8 mouse cellular contexts compared by ENCODE assay signal in the genomic region with DNA sequence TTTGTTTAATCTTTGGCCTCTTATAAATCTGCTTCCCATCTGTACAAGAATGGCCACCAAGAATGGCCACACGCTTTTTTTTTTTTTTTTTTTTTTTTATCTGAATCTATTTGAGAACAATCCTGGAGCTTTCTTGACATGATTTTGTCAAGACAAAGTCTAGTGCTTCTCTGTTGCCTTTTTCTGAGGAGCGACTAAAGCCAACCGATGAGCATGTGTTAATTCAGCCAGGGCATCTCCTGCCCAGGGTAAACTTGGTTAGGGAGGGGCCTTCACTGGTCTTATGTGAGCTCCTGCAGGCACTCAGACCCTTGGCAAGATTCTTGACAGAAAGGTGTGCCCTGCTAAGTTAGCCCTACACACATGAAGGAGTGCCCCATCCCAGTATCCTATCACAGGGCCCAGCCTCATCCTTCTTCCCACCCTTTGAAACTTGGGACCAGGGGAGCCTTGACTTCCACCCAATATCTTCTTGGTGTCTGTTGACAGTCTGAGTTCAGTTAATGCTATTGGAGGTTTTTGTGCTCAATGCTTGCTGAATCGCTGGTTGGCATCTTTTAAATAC. TPM values are rescaled to one million over a fixed set of nuclear protein-coding genes. Genes with fewer than 3 reads are reported as not detected.
A peak's percentile ranks its signal among the peaks of the same experiment; 100 is the strongest.
DNase-seq lines count a peak whose midpoint lies in the region; ATAC-seq and TF ChIP-seq lines count a peak whose summit lies in the region.

No protein-coding gene starts in this region.

- H3K36me3 ChIP-seq in forebrain, embryonic 12.5 days (replicated peaks): no peaks in the 10 kb centered on the region
- H3K36me3 ChIP-seq in limb, embryonic 14.5 days (ENCODE audit: control insufficient read depth, insufficient read depth, low read length): no peaks in the 10 kb centered on the region
- H3K36me3 ChIP-seq in small intestine, adult 2 months (ENCODE audit: control insufficient read depth, insufficient read depth, low read length): no peaks in the 10 kb centered on the region

- DNase-seq in lung, adult 2 months: no peak
- DNase-seq in lung, adult 18-20 months: no peak
- no peak for DNase-seq in limb, embryonic 14.5 days (ENCODE audit: low spot score)
- no peak for DNase-seq in frontal cortex, postnatal 10 days (ENCODE audit: low spot score in 2 of 2)
- no peak for DNase-seq in thymus, postnatal 4 days

- peaks cover 10% of the 10 kb centered on the region for H3K4me1 ChIP-seq in lung, adult 2 months (ENCODE audit: control insufficient read depth, insufficient read depth, low read length)
- peaks cover 16% of the 10 kb centered on the region for H3K4me1 ChIP-seq in forebrain, embryonic 12.5 days
- H3K4me1 ChIP-seq in limb, embryonic 14.5 days (ENCODE audit: control insufficient read depth, insufficient read depth, low read length): peaks cover 11% of the 10 kb centered on the region; the same call in 1 of the 2 replicates
- no peaks in the 10 kb centered on the region for H3K4me1 ChIP-seq in small intestine, adult 2 months (ENCODE audit: control insufficient read depth, insufficient read depth, insufficient read length, low read length)

- peak overlapping the region; percentile 96 for H3K4me3 ChIP-seq in lung, adult 2 months (replicated peaks; ENCODE audit: extremely low read depth, low read depth, low read length)
- H3K4me3 ChIP-seq in forebrain, embryonic 12.5 days (replicated peaks): peak overlapping the region; percentile 84
- H3K4me3 ChIP-seq in limb, embryonic 14.5 days (replicated peaks; ENCODE audit: low read length): peak overlapping the region; percentile 88
- H3K4me3 ChIP-seq in small intestine, adult 2 months (ENCODE audit: low read depth, low read length): peak overlapping the region; percentile 31

- no peak for ATAC-seq in forebrain, embryonic 12.5 days (ENCODE audit: low FRiP score)
- ATAC-seq in limb, embryonic 14.5 days (ENCODE audit: low FRiP score, low read depth): no peak
- ATAC-seq in megakaryocyte progenitor cell, adult 5-6 weeks (replicated peaks; ENCODE audit: poor library complexity): no peak

- TF ChIP-seq POLR2A in lung, adult 2 months (IDR thresholded peaks at IDR 0.05; ENCODE audit: borderline replicate concordance, extremely low read depth, low read depth, low read length): no peak
- no peak for TF ChIP-seq POLR2A in limb, embryonic 14.5 days (IDR thresholded peaks at IDR 0.05; ENCODE audit: borderline replicate concordance, extremely low read depth, insufficient read depth, insufficient read length)
- no peak for TF ChIP-seq POLR2A in small intestine, adult 2 months (IDR thresholded peaks at IDR 0.05; ENCODE audit: low read depth, low read length)

- H3K9ac ChIP-seq in forebrain, embryonic 12.5 days: peak overlapping the region; percentile 89
- peak overlapping the region; percentile 95 for H3K9ac ChIP-seq in limb, embryonic 14.5 days (ENCODE audit: low read depth, low read length, severe bottlenecking)

- H3K4me2 ChIP-seq in forebrain, embryonic 12.5 days: peak overlapping the region; percentile 62
- H3K4me2 ChIP-seq in limb, embryonic 14.5 days (replicated peaks; ENCODE audit: low read depth, low read length, severe bottlenecking): peak overlapping the region; percentile 71

- H3K27me3 ChIP-seq in forebrain, embryonic 12.5 days: no peaks in the 10 kb centered on the region
- no peaks in the 10 kb centered on the region for H3K27me3 ChIP-seq in limb, embryonic 14.5 days (ENCODE audit: control insufficient read depth, insufficient read depth, low read length)
- no peaks in the 10 kb centered on the region for H3K27me3 ChIP-seq in small intestine, adult 2 months (ENCODE audit: control insufficient read depth, insufficient read depth, low read length)

- WGBS in lung, adult 2 months: 14% methylated on average over 4 of the region's 4 CpGs
- WGBS in forebrain, embryonic 12.5 days: 35% methylated on average over 4 of the region's 4 CpGs
- 26% methylated on average over 4 of the region's 4 CpGs for whole genome bisulfite sequencing in limb, embryonic 14.5 days
- WGBS in small intestine, adult 2 months: 26% methylated on average over 4 of the region's 4 CpGs

- no peak overlapping the region for H3K27ac ChIP-seq in forebrain, embryonic 12.5 days
- H3K27ac ChIP-seq in limb, embryonic 14.5 days (replicated peaks; ENCODE audit: low read depth, low read length): no peak overlapping the region
- H3K27ac ChIP-seq in small intestine, adult 2 months (ENCODE audit: insufficient read depth, low read depth, low read length): no peak overlapping the region

- TF ChIP-seq CTCF in lung, adult 2 months (IDR thresholded peaks at IDR 0.05; ENCODE audit: insufficient read depth, low read length): no peak
- TF ChIP-seq CTCF in small intestine, adult 2 months (IDR thresholded peaks at IDR 0.05; ENCODE audit: extremely low read depth, insufficient read length, insufficient replicate concordance, low read depth, low read length): no peak

- H3K9me3 ChIP-seq in forebrain, embryonic 12.5 days: no peaks in the 10 kb centered on the region
- H3K9me3 ChIP-seq in limb, embryonic 14.5 days (ENCODE audit: control insufficient read depth, low read length): no peaks in the 10 kb centered on the region

RNA-seq across cellular contexts. Expression of gene Fam171a1, which starts 5.4 kb away (rescaled TPM):
- 35.7 and 38.3 TPM in 2 replicates for polyA plus RNA-seq in lung, adult 2 months (2012; rRNA removed)
- 36.8 and 38.5 TPM in 2 replicates for polyA plus RNA-seq in forebrain, embryonic 12.5 days (2016; fragmentation: Nextera tagmentation; extraction: Ambion mirVana)
- polyA plus RNA-seq in limb, embryonic 14.5 days (2012; rRNA removed): 32.7 and 33.7 TPM in 2 replicates
- polyA plus RNA-seq in limb, embryonic 14.5 days (2014; fragmentation: Nextera tagmentation; extraction: Ambion mirVana): 31.7 and 38.1 TPM in 2 replicates
- 6.0 and 7.0 TPM in 2 replicates for polyA plus RNA-seq in small intestine, adult 2 months (2012; rRNA removed)
- total RNA-seq in megakaryocyte progenitor cell, adult 5-6 weeks (2015): 3.7 and 5.5 TPM in 2 replicates
- 2.4 and 3.2 TPM in 2 replicates for total RNA-seq in megakaryocyte progenitor cell, adult 5-6 weeks (2017)

Comparison
In these comparisons a context has a peak if more than half of its experiments do, and no peak if none do; other contexts are left out.
1. H3K4me3 ChIP-seq: peak in every context shown above with its lines; median percentile 96 in lung, adult 2 months; 88 in limb, embryonic 14.5 days; 84 in forebrain, embryonic 12.5 days; 31 in small intestine, adult 2 months.